ENCODE assay signal across 8 mouse cellular contexts in the genomic region with DNA sequence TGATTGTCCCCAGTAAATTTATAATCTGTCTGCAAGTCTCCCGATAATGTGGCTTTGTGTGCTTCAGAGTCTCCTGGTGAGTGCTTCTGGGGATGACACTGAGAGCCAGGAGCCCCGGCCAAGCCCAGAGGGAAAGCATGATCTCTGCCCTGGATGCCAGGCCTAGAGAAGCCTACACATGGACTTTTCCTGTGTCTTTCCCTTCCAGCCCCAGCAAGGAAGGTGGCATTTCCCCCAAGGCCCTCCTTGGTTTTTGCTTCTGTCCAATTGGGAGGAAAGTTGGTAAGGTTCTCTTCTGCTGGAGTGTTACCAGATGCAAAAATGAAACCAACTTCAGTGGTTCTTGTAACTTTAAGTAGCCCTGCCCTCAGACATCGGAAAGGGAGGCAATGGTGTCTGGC. TPM values are rescaled to one million over a fixed set of nuclear protein-coding genes. Genes with fewer than 3 reads are reported as not detected.
A peak's percentile ranks its signal among the peaks of the same experiment; 100 is the strongest.
DNase-seq lines count a peak whose midpoint lies in the region; ATAC-seq and TF ChIP-seq lines count a peak whose summit lies in the region.

No protein-coding gene starts in this region.

- H3ac ChIP-seq in myocyte (ENCODE audit: control insufficient read depth, insufficient read length) = no peak overlapping the region

- no peaks in the 10 kb centered on the region for H3K79me2 ChIP-seq in myocyte (ENCODE audit: control insufficient read depth, insufficient read depth)

- peak; percentile 15 for ATAC-seq in CD4-positive, CD25-positive, alpha-beta regulatory T cell, adult 4 months
- no peak for ATAC-seq in hindbrain, embryonic 16.5 days

- DNase-seq in heart, adult 11 months = peak; percentile 94
- no peak for DNase-seq in heart, postnatal 4 days
- DNase-seq in forebrain, embryonic 10.5 days (ENCODE audit: extremely low spot score, low spot score) = no peak
- DNase-seq in ovary, postnatal 10 days (ENCODE audit: low spot score) = no peak
- DNase-seq in gastrocnemius, postnatal 36 days = no peak

- peak overlapping the region; percentile 93 for H3K4me2 ChIP-seq in hindbrain, embryonic 16.5 days (ENCODE audit: low read length)
- H3K4me2 ChIP-seq in myocyte (ENCODE audit: low read depth) = peak overlapping the region; percentile 83

- peak overlapping the region; percentile 21; the same call in 1 of the 2 replicates for H3K27ac ChIP-seq in forebrain, embryonic 10.5 days
- H3K27ac ChIP-seq in hindbrain, embryonic 16.5 days (ENCODE audit: low read depth, low read length) = peak overlapping the region; percentile 15

- intact Hi-C loops in gastrocnemius, postnatal 36 days (cut with DNase I) = no loop called here

- 50% methylated on average over 3 of the region's 3 CpGs for WGBS in forebrain, embryonic 10.5 days
- 26% methylated on average over 3 of the region's 3 CpGs for WGBS in hindbrain, embryonic 16.5 days

- peak overlapping the region; percentile 67; the same call in 1 of the 2 replicates for H3K4me3 ChIP-seq in forebrain, embryonic 10.5 days
- peak overlapping the region; percentile 64 for H3K4me3 ChIP-seq in hindbrain, embryonic 16.5 days (ENCODE audit: low read length)
- no peak overlapping the region for H3K4me3 ChIP-seq in myocyte

- H3K36me3 ChIP-seq in forebrain, embryonic 10.5 days (replicated peaks) = no peaks in the 10 kb centered on the region
- no peaks in the 10 kb centered on the region for H3K36me3 ChIP-seq in hindbrain, embryonic 16.5 days (ENCODE audit: control insufficient read depth, insufficient read depth, low read length)
- H3K36me3 ChIP-seq in myocyte (ENCODE audit: control insufficient read depth, insufficient read depth) = no peaks in the 10 kb centered on the region

- peaks cover 24% of the 10 kb centered on the region for H3K27me3 ChIP-seq in forebrain, embryonic 10.5 days (ENCODE audit: poor library complexity, severe bottlenecking)
- no peaks in the 10 kb centered on the region for H3K27me3 ChIP-seq in hindbrain, embryonic 16.5 days (replicated peaks; ENCODE audit: control insufficient read depth, insufficient read depth, low read length)
- no peaks in the 10 kb centered on the region for H3K27me3 ChIP-seq in myocyte (ENCODE audit: control insufficient read depth, insufficient read depth, insufficient read length)

- peaks cover 76% of the 10 kb centered on the region for H3K4me1 ChIP-seq in forebrain, embryonic 10.5 days
- peaks cover 46% of the 10 kb centered on the region for H3K4me1 ChIP-seq in hindbrain, embryonic 16.5 days (ENCODE audit: control insufficient read depth, insufficient read depth, low read depth, low read length)

- no peak for TF ChIP-seq POLR2A in myocyte (IDR thresholded peaks at IDR 0.05; ENCODE audit: insufficient read length, low read depth)

- no peaks in the 10 kb centered on the region for H3K9me3 ChIP-seq in forebrain, embryonic 10.5 days
- no peaks in the 10 kb centered on the region for H3K9me3 ChIP-seq in hindbrain, embryonic 16.5 days (ENCODE audit: control insufficient read depth, low read length)

- peak overlapping the region; percentile 42; the same call in 1 of the 2 replicates for H3K9ac ChIP-seq in hindbrain, embryonic 16.5 days (ENCODE audit: low read depth, low read length)

TF ChIP-seq in myocyte, 11 proteins besides CTCF, POLR2A, EP300 and RAD21:
- no peak for TF ChIP-seq MYOD1 (IDR thresholded peaks at IDR 0.05; ENCODE audit: control insufficient read depth in 1 of 3, insufficient read length in 2 of 3, low read depth in 2 of 3)
- no peak for TF ChIP-seq MYOG (IDR thresholded peaks at IDR 0.05; ENCODE audit: control insufficient read depth in 1 of 3, insufficient read depth in 1 of 3, insufficient read length in 2 of 3, low read depth in 2 of 3)
- TF ChIP-seq SRF (IDR thresholded peaks at IDR 0.05; ENCODE audit: control insufficient read depth, insufficient read length, low read depth) = no peak
- TF ChIP-seq E2F4 (IDR thresholded peaks at IDR 0.05; ENCODE audit: insufficient read depth) = no peak
- no peak for TF ChIP-seq MAX (IDR thresholded peaks at IDR 0.05; ENCODE audit: low read depth)
- TF ChIP-seq POLR2AphosphoS2 (IDR thresholded peaks at IDR 0.05; ENCODE audit: insufficient read length, low read depth) = no peak
- no peak for TF ChIP-seq TCF3 (IDR thresholded peaks at IDR 0.05; ENCODE audit: insufficient read length, low read depth)
- TF ChIP-seq USF1 (IDR thresholded peaks at IDR 0.05; ENCODE audit: low read depth) = no peak
- no peak for TF ChIP-seq TCF12 (IDR thresholded peaks at IDR 0.05; ENCODE audit: insufficient read depth, poor library complexity, severe bottlenecking)
- TF ChIP-seq REST (IDR thresholded peaks at IDR 0.05; ENCODE audit: insufficient read depth, insufficient read length) = no peak
- no peak for TF ChIP-seq CEBPB (IDR thresholded peaks at IDR 0.05; ENCODE audit: insufficient read depth, poor library complexity, severe bottlenecking)

RNA-seq across cellular contexts. Expression of gene Maml2, which starts 2.3 kb away (rescaled TPM):
- total RNA-seq in heart, postnatal 4 days (2021) = 10 to 100 TPM; 11.9 to 13.2 TPM
- 10 to 100 TPM; 30.9 to 36.6 TPM for polyA plus RNA-seq in CD4-positive, CD25-positive, alpha-beta regulatory T cell, adult 4 months (2017; shearing (Covaris generic))
- 5.9 and 6.3 TPM in 2 replicates for polyA plus RNA-seq in forebrain, embryonic 10.5 days (2016; fragmentation: Nextera tagmentation; extraction: Ambion mirVana)
- polyA plus RNA-seq in hindbrain, embryonic 16.5 days (2015; fragmentation: Nextera tagmentation; extraction: Ambion mirVana) = 10.8 and 11.5 TPM in 2 replicates
- polyA plus RNA-seq in myocyte (2012; fragmentation: generic; extraction: Trizol) = 1.3 TPM
- total RNA-seq in gastrocnemius, postnatal 36 days (2021) = 1 to 10 TPM; 2.0 to 2.3 TPM

RNA-seq across cellular contexts. Expression of gene Ccdc82, which starts 53.3 kb away (rescaled TPM):
- total RNA-seq in heart, postnatal 4 days (2021) = 10 to 100 TPM; 13.0 to 13.5 TPM
- polyA plus RNA-seq in CD4-positive, CD25-positive, alpha-beta regulatory T cell, adult 4 months (2017; shearing (Covaris generic)) = 10 to 100 TPM; 45.9 to 48.7 TPM
- 7.7 and 8.0 TPM in 2 replicates for polyA plus RNA-seq in forebrain, embryonic 10.5 days (2016; fragmentation: Nextera tagmentation; extraction: Ambion mirVana)
- 13.2 and 14.2 TPM in 2 replicates for polyA plus RNA-seq in hindbrain, embryonic 16.5 days (2015; fragmentation: Nextera tagmentation; extraction: Ambion mirVana)
- polyA plus RNA-seq in myocyte (2012; fragmentation: generic; extraction: Trizol) = 2.1 TPM
- 1 to 10 TPM; 3.5 to 3.7 TPM for total RNA-seq in gastrocnemius, postnatal 36 days (2021)

RNA-seq across cellular contexts. Expression of gene Jrkl, which starts 54.4 kb away (rescaled TPM):
- total RNA-seq in heart, postnatal 4 days (2021) = 1 to 10 TPM; 7.9 to 8.6 TPM
- 1 to 10 TPM; 2.8 to 6.0 TPM for polyA plus RNA-seq in CD4-positive, CD25-positive, alpha-beta regulatory T cell, adult 4 months (2017; shearing (Covaris generic))
- 7.1 and 8.4 TPM in 2 replicates for polyA plus RNA-seq in forebrain, embryonic 10.5 days (2016; fragmentation: Nextera tagmentation; extraction: Ambion mirVana)
- 8.6 and 9.8 TPM in 2 replicates for polyA plus RNA-seq in hindbrain, embryonic 16.5 days (2015; fragmentation: Nextera tagmentation; extraction: Ambion mirVana)
- polyA plus RNA-seq in myocyte (2012; fragmentation: generic; extraction: Trizol) = 1.9 TPM
- total RNA-seq in gastrocnemius, postnatal 36 days (2021) = 1 to 10 TPM; 2.3 to 3.2 TPM
